25 mouse cellular contexts compared by ENCODE assay signal in genomic region chrX:74095130-74095529, GRCm38 (mm10). TPM values are rescaled to one million over a fixed set of nuclear protein-coding genes. Genes with fewer than 3 reads are reported as not detected.
DNase-seq lines count a peak whose midpoint lies in the region; ATAC-seq and TF ChIP-seq lines count a peak whose summit lies in the region.
"Had no signal": no experiment of that assay in that cellular context is flagged by ENCODE, and none has a peak within 500 bp of the region (broad histone marks: within the 10 kb centered on the region; RNA-seq: fewer than 3 reads in every experiment).

No protein-coding gene starts in this region.

- 0 out of 2 replicates have a peak overlapping the region, but pooled peaks have one; percentile 11 for H3K9ac ChIP-seq in MEL (ENCODE audit: control insufficient read depth, low read depth, low read length, poor library complexity, severe bottlenecking)
- H3K9ac ChIP-seq: embryonic facial prominence, embryonic 12.5 days; forebrain, embryonic 13.5 days; forebrain, embryonic 15.5 days; forebrain, postnatal 0 days had no signal

- H3K79me2 ChIP-seq in MEL (ENCODE audit: control insufficient read depth, insufficient read depth, low read length, poor library complexity), result no peaks in the 10 kb centered on the region

- H3K4me3 ChIP-seq in MEL (ENCODE audit: control insufficient read depth in 1 of 2, insufficient read depth in 1 of 2, low read depth in 2 of 2, low read length in 2 of 2), result no peak overlapping the region
- H3K4me3 ChIP-seq: embryonic facial prominence, embryonic 10.5 days; embryonic facial prominence, embryonic 12.5 days; forebrain, embryonic 13.5 days; forebrain, embryonic 15.5 days had no signal

- peaks cover 0 to 9% of the 10 kb centered on the region in 2 experiments; a peak in 3 of 4 replicates for H3K4me1 ChIP-seq in MEL (ENCODE audit: control insufficient read depth in 1 of 2, insufficient read depth in 2 of 2, low read length in 2 of 2)
- H3K4me1 ChIP-seq: embryonic facial prominence, embryonic 10.5 days; embryonic facial prominence, embryonic 12.5 days; forebrain, embryonic 13.5 days; forebrain, embryonic 15.5 days had no signal

- TF ChIP-seq CTCF in MEL (IDR thresholded peaks at IDR 0.05 in 2 of 3, conservative IDR thresholded peaks at IDR 0.05 in 1 of 3; ENCODE audit: control insufficient read depth in 1 of 3, insufficient read depth in 1 of 3, low read depth in 2 of 3, low read length in 3 of 3, poor library complexity in 1 of 3, severe bottlenecking in 1 of 3), result no peak

- no peak for TF ChIP-seq RAD21 in MEL (IDR thresholded peaks at IDR 0.05; ENCODE audit: low read depth, low read length)

- H3K27me3 ChIP-seq in MEL (ENCODE audit: control insufficient read depth in 1 of 2, insufficient read depth in 2 of 2, low read length in 2 of 2), result no peaks in the 10 kb centered on the region
- H3K27me3 ChIP-seq: embryonic facial prominence, embryonic 12.5 days; forebrain, embryonic 13.5 days; forebrain, embryonic 15.5 days had no signal

- TF ChIP-seq POLR2A in MEL (IDR thresholded peaks at IDR 0.05; ENCODE audit: control insufficient read depth in 1 of 2, insufficient read depth in 1 of 2, low read depth in 1 of 2, low read length in 2 of 2, poor library complexity in 1 of 2), result no peak

- peak overlapping the region; percentile 63; the same call in 1 of the 2 replicates for H3K27ac ChIP-seq in MEL (ENCODE audit: control insufficient read depth, low read depth, low read length)
- H3K27ac ChIP-seq: embryonic facial prominence, embryonic 10.5 days; embryonic facial prominence, embryonic 12.5 days; forebrain, embryonic 13.5 days; forebrain, embryonic 15.5 days had no signal

- peaks cover 0 to 8% of the 10 kb centered on the region in 2 experiments; a peak in 2 of 4 replicates for H3K36me3 ChIP-seq in MEL (ENCODE audit: control insufficient read depth in 1 of 2, insufficient read depth in 2 of 2, low read length in 2 of 2)
- H3K36me3 ChIP-seq: embryonic facial prominence, embryonic 10.5 days; embryonic facial prominence, embryonic 12.5 days; forebrain, embryonic 15.5 days; G1E had no signal

- ATAC-seq in common myeloid progenitor, adult 5-6 weeks (replicated peaks; ENCODE audit: low read depth, poor library complexity, severe bottlenecking), result 0 out of 2 replicates have a peak, but pooled peaks have one; percentile 25
- ATAC-seq: activated CD4-positive, CD25-positive, alpha-beta regulatory T cell, adult 4 months; forebrain, embryonic 13.5 days; forebrain, embryonic 15.5 days; forebrain, postnatal 0 days; Patski had no signal

- DNase-seq in A20 (ENCODE audit: low read depth, low spot score), result peak; percentile 19
- peak; percentile 52 for DNase-seq in MEL (ENCODE audit: low read depth, low spot score)
- no peak for DNase-seq in thymus, postnatal 25 days
- DNase-seq in thymus, postnatal 14 days, result no peak
- DNase-seq in cerebellum, postnatal 10 days, result no peak
- DNase-seq: adrenal gland, adult 8-10 months; adrenal gland, postnatal 14 days; adrenal gland, postnatal 36 days; cerebellum, adult 11-12 months; cerebellum, adult 2 months; cerebellum, adult 9-10 months; cerebellum, postnatal 14 days; cerebellum, postnatal 36 days; forebrain, postnatal 0 days had no signal

- H3K9me3 ChIP-seq in MEL (replicated peaks; ENCODE audit: insufficient read depth, low read length), result no peaks in the 10 kb centered on the region
- H3K9me3 ChIP-seq: embryonic facial prominence, embryonic 10.5 days; embryonic facial prominence, embryonic 12.5 days; forebrain, embryonic 13.5 days; forebrain, embryonic 15.5 days; G1E had no signal

- 0 out of 4 replicates have a peak, but pooled peaks of 1 of the 2 experiments have one; percentile 23 for TF ChIP-seq EP300 in MEL (IDR thresholded peaks at IDR 0.05; ENCODE audit: low read depth in 1 of 2, low read length in 2 of 2)

TF ChIP-seq in MEL, 35 proteins besides CTCF, POLR2A, EP300 and RAD21:
- TF ChIP-seq ZNF384 (IDR thresholded peaks at IDR 0.05; ENCODE audit: low read depth, low read length) (no peak), MAFK (IDR thresholded peaks at IDR 0.05; ENCODE audit: borderline replicate concordance, low read depth, low read length) (peak; percentile 32; the same call in 1 of the 2 replicates)

RNA-seq across cellular contexts. Expression of gene Opn1mw, which starts 32.1 kb away (rescaled TPM):
- total RNA-seq in MEL (2012; rRNA removed), result not detected in 2 replicates
- not detected for polyA plus RNA-seq in MEL (2012; ENCODE audit: insufficient read depth in 1 of 2, insufficient read length in 2 of 2, low read depth in 1 of 2, low replicate concordance in 2 of 2, missing spikeins in 1 of 2)
- not detected in 2 replicates for total RNA-seq in common myeloid progenitor, adult 5-6 weeks (2017)
- total RNA-seq: adrenal gland, adult 18-20 months; adrenal gland, adult 8-10 months; adrenal gland, postnatal 14 days; adrenal gland, postnatal 36 days; forebrain, postnatal 0 days; G1E had no signal
- polyA plus RNA-seq: activated CD4-positive, CD25-positive, alpha-beta regulatory T cell, adult 4 months; cerebellum, adult 2 months; embryonic facial prominence, embryonic 10.5 days; embryonic facial prominence, embryonic 12.5 days; embryonic facial prominence, embryonic 14.5 days; forebrain, embryonic 11.5 days; forebrain, embryonic 13.5 days; forebrain, embryonic 15.5 days; forebrain, postnatal 0 days; G1E had no signal

RNA-seq across cellular contexts. Expression of gene Mecp2, which starts 40.0 kb away (rescaled TPM):
- 12.5 and 16.2 TPM in 2 replicates for total RNA-seq in MEL (2012; rRNA removed)
- polyA plus RNA-seq in MEL (2012; ENCODE audit: insufficient read depth in 1 of 2, insufficient read length in 2 of 2, low read depth in 1 of 2, low replicate concordance in 2 of 2, missing spikeins in 1 of 2), result 10 to 100 TPM in 1 of 2 experiments, not detected in 1; 20.7 TPM
- 16.9 and 26.2 TPM in 2 replicates for total RNA-seq in common myeloid progenitor, adult 5-6 weeks (2017)

Comparison
In these comparisons a context has a peak if more than half of its experiments do, and no peak if none do; other contexts are left out.
1. DNase-seq: peak in A20 (single experiment) and MEL (single experiment); none in thymus, postnatal 25 days (single experiment), thymus, postnatal 14 days (single experiment) and cerebellum, postnatal 10 days (0 of 2).